Mouse (Mus musculus) liver, adult (tissue): ENCODE measurements around the gene Ccdc12.

Source experiments
- GATA4 ChIP-seq: IDR thresholded peaks from 2 replicates; pipeline ENCODE4 v1.6.1; 2014; ENCODE audit warnings: mild to moderate bottlenecking, low read length; ENCODE audit not compliant: insufficient replicate concordance

Gene Ccdc12

DNA sequence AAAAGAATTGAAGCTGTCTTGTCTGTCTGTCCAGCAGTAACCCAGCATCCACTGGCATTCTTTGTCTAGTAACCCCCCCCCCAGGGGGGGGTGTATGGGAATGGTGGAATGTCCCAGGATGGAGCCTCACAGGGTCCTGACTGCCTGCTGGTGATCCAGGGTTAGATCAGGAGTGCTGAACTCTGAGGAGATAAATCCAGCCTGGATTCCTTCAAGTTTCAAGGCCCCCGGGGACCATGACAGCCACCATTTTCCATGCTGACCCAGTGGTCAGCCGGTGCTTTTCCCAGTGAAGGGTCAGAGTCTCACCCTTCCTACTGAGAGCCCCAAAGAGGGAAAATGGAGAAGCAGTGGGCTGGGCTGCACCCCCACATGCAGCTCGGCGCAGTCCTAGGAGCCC lies 75.6 kb downstream of the Ccdc12 start:
- TF ChIP-seq GATA4: no peak

DNA sequence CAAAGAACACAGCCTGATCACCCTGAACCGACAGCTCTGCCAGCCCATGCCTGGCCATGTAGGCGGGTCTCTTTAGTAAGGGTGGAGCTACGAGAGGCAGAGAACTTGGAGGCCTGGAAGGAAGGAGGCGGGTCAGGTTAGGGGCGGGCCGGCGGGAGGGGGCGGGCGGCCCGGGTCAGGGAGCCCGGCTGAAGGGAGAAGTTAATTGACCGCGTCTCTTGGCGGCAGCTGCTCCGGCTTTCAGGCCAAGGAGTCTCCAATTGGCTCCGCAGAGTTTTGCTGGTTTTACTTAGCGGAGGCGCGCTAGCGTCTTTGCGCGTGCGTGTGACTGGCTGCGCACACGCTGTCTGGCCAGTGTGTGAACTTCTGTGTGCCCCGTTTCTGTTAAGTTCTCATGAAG lies 76.3 kb downstream of the Ccdc12 start:
- no peak for TF ChIP-seq GATA4

DNA sequence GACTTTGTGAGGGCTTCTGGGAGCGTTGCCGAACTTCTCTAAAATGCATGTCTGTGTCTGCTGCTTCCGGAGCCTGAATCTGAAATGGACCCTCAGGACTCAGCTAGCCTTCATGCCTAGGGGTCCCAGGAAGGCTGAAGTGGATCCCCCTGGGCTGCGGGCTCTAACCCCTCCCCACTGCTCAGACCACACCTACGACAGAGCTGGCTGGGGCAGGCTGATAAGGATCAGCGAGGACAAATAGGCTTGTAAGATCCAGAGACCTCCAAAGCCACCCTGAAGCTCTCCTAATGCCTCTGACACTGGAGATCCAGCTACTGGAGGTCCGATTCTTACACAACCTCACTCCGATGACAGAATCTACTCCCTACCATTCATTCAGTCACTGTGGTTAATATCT lies 76.8 kb downstream of the Ccdc12 start:
- no peak for TF ChIP-seq GATA4

DNA sequence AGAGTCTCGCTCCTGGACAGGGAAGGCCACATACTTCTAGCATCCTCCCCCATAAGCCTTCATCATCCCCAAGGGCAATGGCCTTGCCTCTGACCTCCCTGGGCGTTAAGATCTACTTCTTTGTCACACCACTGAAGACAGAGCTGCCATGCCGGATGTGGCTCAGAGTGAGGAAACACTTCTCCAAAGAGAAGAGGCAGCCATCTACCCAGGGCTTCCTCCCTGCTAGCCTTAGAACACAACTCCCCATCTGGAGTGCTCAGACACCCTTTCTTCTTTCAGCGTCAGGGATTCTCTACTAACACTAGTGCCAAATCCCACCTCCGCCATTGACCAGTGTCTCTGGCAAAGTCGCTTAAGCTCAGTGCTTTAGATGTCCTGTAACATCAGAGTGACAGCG lies 77.9 kb downstream of the Ccdc12 start:
- no peak for TF ChIP-seq GATA4

DNA sequence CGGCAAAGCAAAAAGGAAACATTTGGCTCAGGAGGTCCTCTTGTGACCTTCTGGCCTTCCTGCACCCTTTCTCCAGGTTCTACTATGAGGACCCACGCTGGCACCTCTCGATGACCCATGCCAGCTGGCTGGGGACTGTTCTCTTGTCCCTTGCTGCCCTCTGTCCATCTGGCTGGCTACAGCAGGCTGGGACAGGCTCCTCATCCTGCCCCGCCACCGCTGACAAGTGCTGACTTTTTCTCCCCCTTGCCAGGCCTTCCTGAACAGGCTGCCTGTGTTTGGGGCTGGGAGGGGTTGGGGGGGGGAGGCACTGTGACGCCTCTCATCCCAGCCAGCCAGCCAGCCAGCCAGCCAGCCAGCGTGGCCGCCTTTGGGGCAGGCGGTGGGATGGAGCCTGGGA lies 80.1 kb downstream of the Ccdc12 start:
- no peak for TF ChIP-seq GATA4

DNA sequence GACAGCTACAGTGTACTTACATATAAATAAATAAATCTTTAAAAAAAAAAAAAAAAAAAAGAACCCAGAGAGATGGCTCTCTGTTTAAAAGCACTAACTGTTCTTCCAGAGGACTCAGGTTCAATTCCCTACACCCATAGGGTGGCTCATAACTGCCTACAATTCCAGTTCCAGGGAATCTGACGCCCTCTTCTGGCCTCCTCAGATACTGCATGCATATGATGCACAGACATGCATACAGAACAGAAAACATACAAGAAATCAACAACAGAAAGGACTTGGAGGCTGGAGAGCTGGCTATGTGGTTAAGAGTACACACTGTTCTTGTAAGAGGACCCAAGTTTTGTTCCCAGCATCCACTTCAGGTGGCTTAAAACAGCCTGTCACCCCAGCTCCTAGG lies 81.8 kb downstream of the Ccdc12 start:
- no peak for TF ChIP-seq GATA4

DNA sequence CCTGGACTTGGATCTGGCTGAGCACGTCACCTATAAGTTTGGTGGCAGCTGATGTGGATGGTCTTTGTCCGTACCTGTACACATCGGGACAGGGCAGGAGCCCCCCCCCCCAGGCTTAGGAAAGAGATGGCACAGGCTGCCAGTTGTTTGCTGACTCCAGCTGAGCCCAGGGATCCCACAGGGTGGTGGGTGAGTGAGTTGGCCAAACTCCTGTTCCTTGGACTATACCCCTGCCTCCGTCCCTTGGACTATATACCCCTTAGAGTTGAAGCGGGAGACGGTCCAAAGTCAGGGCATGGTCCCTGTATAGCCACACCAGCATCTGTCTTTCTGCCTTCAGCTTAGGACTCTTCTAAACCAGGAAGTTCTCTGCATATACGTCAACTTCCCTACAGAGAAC lies 83.7 kb downstream of the Ccdc12 start:
- TF ChIP-seq GATA4: no peak

DNA sequence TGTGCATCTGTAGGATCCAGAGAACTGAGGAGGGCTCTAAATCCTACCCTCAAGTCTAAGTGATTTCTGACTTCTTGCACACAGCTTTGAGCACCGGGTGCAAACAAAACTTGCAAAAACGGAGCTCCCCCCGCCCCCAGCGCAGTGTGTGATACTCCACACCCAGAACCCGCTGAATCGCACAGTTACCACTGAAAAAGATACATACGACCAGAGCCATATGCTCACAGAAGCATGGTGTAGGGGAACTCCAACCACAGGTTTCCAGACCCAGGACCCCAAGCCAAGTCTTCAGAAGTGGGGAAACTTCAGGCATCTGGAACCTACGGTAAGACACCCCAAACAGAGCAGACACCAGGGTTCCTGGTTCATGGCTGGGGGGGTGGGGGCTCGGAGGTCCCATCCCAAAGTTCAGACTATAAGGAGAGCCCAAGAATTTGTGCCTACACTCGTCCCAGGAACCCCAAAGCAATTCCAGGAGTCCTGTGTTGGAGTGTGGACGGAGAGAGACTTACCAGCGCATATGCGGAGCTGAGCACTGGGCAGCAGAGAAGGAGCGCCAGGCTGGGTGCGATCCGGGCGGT lies 85.5 kb downstream of the Ccdc12 start, which contains the start of gene Myl3:
Gene Myl3, plus strand, starts transcription at position 151 of the 584 bp plus-strand sequence.
- TF ChIP-seq GATA4: no peak

DNA sequence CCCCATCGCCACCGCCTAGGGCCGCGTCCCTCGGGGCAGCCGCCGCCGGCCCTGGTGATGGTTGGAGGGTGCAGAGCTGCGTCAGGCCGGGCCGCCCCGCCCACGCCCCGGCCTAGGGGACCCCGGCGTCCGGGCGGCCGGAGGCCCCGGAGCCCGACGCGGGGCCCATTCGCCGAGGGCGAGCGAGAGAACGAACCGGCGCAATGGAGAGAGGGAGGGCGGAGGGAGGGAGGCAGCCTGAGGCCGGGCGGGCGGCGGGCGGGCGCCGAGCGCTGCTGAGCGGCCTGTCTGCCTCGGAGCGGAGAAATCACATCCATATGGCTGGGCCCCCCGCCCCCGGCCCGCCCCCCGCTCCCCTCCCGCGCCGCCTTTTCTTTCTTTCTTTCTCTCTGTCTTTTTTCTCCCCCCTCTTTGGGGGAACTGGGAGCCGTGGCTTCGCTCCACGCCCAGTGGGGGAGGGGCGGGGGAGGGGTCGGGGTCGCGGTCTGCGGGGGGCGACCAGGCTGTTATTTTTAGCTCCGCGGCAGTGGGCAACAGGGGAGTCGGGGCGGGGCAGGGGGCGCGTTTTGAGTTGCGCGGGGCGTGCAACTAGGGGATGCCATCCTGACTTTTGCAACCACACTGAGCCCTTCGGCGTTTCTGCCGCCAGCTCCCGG lies 86.1 kb downstream of the Ccdc12 start:
- TF ChIP-seq GATA4: no peak

DNA sequence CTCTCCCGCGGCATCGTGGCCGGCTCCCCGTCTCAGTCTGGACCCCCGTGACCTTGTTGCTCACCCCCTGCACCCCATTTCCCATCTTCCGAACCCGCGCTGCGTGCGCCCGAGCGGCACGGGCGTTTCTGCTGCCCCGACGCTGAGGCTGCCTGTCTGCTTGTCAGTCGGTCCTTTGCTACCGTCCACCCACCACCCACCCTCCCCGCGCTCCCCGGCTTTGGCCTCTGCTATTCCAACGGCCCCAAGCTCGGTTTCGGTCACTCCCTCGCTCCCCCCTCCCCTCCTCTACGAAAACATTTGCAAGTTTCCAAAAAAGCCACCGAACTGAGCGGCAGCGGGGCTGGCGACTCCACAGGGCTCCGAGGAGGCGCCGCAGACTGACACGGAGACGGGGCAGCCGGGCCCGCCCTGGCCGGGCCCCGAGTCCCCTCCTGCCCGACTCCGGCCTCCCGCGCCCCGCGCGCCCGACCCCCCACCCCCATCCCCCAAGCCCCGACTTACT lies 86.7 kb downstream of the Ccdc12 start:
- no peak for TF ChIP-seq GATA4

DNA sequence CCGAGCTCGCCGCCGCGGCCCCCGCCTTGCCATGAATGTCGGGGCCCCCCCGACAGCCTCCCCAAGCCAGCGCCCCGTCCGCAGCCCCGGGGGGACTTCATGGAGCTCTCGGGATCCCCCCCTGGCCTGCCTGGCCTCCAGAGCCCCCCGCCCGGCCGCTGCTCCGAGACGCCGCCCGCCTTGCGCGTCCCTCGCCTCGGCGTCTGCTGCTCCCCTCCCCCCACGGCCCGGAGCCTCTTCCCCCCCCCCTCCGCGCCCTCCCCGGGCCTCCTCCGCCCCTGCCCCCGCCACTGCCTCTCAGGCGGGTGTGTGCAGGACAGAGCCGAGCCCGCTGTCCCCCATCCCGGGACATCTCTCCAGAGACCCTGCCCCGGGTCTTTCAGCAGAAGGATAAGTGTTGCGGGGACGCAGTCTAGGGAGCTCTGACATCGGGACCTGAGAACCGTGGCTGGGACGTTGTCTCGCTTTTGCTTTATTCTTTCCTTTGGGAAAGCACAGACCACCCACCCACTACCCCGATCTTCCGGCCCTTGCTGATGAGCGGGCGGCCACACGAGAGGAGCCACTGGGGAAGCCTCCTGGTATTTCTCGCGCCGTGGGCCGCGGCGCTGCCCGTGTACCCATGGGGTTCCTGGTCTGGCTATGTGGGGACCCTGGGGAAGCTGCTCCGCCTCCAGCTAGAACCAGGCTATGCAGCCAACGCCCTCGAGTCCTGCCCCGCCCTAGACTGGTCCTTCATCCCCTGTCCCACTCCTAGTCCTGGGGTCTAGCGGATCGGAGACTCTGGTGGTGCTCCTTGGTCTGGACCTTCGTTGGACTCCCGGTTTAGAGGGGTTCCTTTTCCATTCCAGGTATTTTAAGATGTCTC lies 87.4 kb downstream of the Ccdc12 start:
- no peak for TF ChIP-seq GATA4

DNA sequence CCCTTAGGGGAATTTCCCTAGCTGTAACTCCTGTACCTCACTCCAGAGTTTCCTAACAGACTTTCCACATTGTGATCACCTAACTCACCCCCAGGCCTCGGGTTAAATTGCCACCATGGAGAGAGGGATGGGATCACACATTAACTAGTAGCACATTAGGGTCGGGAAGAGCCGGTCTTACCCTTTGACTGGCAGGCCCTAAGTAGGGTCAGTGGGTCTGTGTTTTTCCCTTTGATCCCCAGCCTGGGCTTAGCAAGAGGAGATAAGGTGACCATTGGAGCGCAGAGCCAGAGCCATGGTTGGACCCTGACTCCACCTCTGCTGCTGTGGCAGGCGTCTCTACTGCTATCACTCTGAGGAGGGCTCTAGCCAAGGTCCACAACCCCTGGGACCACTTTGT lies 89.4 kb downstream of the Ccdc12 start:
- no peak for TF ChIP-seq GATA4

DNA sequence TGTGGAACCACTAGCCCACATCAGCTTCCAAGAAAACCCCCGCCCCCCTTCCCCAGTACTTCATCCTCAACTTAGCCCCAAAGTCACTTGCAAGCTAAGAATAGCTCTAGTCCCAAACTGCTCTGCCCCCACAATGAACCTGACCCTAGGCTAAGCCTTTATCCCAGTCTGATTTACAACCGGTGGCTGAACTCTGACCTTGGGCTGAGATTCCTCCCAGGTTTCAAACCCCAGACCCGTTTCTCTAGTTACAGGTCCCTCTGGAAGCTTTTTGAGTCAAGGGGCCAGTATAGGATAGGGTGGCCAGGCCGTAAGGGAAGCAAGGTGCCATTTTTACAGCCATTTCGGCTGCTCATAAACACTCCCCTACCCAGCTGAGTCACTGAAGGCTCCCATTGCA lies 89.9 kb downstream of the Ccdc12 start:
- TF ChIP-seq GATA4: no peak

DNA sequence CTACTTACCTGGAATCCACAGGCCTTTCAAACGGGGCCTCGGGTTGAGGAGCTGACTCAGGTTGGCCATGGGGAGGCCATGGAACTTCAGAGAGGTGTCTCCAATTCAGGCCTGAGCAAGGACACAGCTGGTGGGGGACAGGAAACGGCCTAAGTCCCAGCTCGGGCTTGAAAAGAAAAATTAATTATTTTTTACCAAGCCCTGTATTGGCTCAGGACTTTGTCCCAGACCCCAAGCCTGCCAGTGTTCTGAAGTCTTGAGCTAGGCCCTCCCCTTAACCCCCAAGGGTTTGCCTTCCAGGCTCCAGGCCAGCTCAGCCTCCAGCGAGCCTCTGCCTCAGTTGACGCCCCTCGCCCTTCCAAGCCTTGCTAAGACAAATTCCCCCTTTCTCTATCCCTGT lies 90.7 kb downstream of the Ccdc12 start, which contains the start of gene Pth1r:
Gene Pth1r, minus strand, starts transcription at position 185 of the 400 bp plus-strand sequence.
- no peak for TF ChIP-seq GATA4

DNA sequence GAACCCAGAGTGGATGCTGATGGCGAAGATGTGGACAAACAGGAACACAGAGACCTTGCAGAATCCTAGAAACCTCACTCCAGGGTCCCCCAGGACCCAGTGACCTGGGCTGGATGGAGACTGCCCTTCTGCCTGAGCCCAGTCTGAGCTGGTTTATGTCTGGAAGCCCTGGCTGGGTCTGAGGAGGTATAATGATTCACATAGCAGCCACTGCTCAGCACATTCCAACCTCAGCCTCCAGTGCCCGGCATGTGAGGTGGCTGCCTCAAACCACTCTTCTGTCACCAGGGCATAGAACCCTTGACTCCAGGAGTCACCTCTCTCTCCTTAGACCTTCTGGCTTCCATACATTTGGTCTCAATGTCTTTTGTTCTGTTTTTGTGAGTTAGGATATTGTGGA lies 92.1 kb downstream of the Ccdc12 start:
- no peak for TF ChIP-seq GATA4
